Comparison of ENCODE assay signal across 19 mouse cellular contexts in genomic region chr5:126257860-126258259, GRCm38 (mm10).
DNase-seq lines count a peak whose midpoint lies in the region; TF ChIP-seq lines count a peak whose summit lies in the region.
"Had no signal": no experiment of that assay in that cellular context is flagged by ENCODE, and none has a peak within 500 bp of the region (broad histone marks: within the 10 kb centered on the region; RNA-seq: fewer than 3 reads in every experiment).

No protein-coding gene starts in this region.

- no peak overlapping the region for H3K4me3 ChIP-seq in cerebellum, adult 2 months (replicated peaks; ENCODE audit: insufficient read depth, low read depth, low read length)
- H3K4me3 ChIP-seq in layer of hippocampus, adult 2 months: no peak overlapping the region
- H3K4me3 ChIP-seq: embryonic facial prominence, embryonic 15.5 days; erythroblast, embryonic 14.5 days; gastrocnemius, adult 2 months; heart, embryonic 12.5 days; hindbrain, embryonic 10.5 days; intestine, embryonic 15.5 days had no signal

- no peaks in the 10 kb centered on the region for H3K4me1 ChIP-seq in cerebellum, adult 2 months (ENCODE audit: control insufficient read depth, insufficient read depth, low read length)
- H3K4me1 ChIP-seq: embryonic facial prominence, embryonic 15.5 days; heart, embryonic 12.5 days; hindbrain, embryonic 10.5 days; intestine, embryonic 15.5 days had no signal

- TF ChIP-seq POLR2A in cerebellum, adult 2 months (IDR thresholded peaks at IDR 0.05; ENCODE audit: borderline replicate concordance, insufficient read depth, low read length): no peak

- no peak for DNase-seq in cerebellum, adult 2 months
- DNase-seq in cerebellum, adult 18-20 months: no peak
- no peak for DNase-seq in layer of hippocampus, adult 2 months (ENCODE audit: low spot score in 2 of 2)
- no peak for DNase-seq in layer of hippocampus, postnatal 36 days
- peak; percentile 43 for DNase-seq in ES-CJ7 (ENCODE audit: low read depth, low spot score)
- DNase-seq in ZHBTc4 (ENCODE audit: low read depth, low spot score): peak; percentile 65
- no peak for DNase-seq in frontal cortex, postnatal 25 days (ENCODE audit: low spot score in 2 of 2)
- no peak for DNase-seq in lung, postnatal 36 days
- DNase-seq: adrenal gland, adult 8-10 months; cerebellum, adult 11-12 months; embryo, embryonic 11 days; gastrocnemius, adult 2 months; gastrocnemius, postnatal 25 days had no signal

- TF ChIP-seq CTCF in cerebellum, adult 2 months (IDR thresholded peaks at IDR 0.05; ENCODE audit: borderline replicate concordance, insufficient read depth, low read depth, low read length): peak; percentile 10; the same call in 1 of the 2 replicates
- TF ChIP-seq CTCF in layer of hippocampus, adult 2 months (conservative IDR thresholded peaks at IDR 0.05): peak; percentile 69

- H3K27ac ChIP-seq in cerebellum, adult 2 months (ENCODE audit: insufficient read depth, low read length): no peak overlapping the region
- H3K27ac ChIP-seq in layer of hippocampus, adult 2 months: no peak overlapping the region
- H3K27ac ChIP-seq: embryonic facial prominence, embryonic 15.5 days; gastrocnemius, adult 2 months; hindbrain, embryonic 10.5 days; hindbrain, embryonic 14.5 days; intestine, embryonic 15.5 days had no signal

- WGBS in cerebellum, adult 2 months: 79% methylated on average over 5 of the region's 5 CpGs

- no peaks in the 10 kb centered on the region for H3K27me3 ChIP-seq in cerebellum, adult 2 months (ENCODE audit: control insufficient read depth, insufficient read depth, low read length)
- H3K27me3 ChIP-seq: embryonic facial prominence, embryonic 15.5 days; heart, embryonic 12.5 days; intestine, embryonic 15.5 days had no signal

Comparison
In these comparisons a context has a peak if more than half of its experiments do, and no peak if none do; other contexts are left out.
1. DNase-seq: peak in ES-CJ7 (single experiment) and ZHBTc4 (single experiment); none in cerebellum, adult 2 months (0 of 2), cerebellum, adult 18-20 months (0 of 2), layer of hippocampus, adult 2 months (0 of 2), layer of hippocampus, postnatal 36 days (0 of 2), frontal cortex, postnatal 25 days (0 of 2) and lung, postnatal 36 days (single experiment).